Mouse (Mus musculus): ENCODE results near the gene Ankrd22.

The Ankrd22 gene

DNA sequence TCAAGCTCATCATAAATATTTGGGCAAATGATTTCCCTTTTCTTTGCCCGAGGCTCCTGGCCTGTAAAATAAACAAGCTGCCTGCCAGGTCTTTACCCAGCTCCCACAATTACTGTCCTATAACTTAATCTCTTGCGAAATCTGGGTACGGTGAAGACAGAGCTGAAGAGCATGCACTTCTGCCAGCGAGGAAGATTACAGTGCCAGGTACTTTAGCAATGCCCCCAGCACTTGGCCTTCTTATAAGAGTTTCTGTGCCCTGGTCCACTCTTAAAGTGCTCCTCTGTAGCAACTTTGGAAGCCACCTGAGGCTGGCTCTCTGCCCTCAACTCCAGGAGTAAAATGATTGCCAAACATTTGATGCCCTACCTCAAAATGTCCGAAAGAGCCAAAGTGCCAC is 70.5 kb downstream of the Ankrd22 start:
- DNase-seq (ENCODE audit: low spot score in 2 of 2) = no peak

DNA sequence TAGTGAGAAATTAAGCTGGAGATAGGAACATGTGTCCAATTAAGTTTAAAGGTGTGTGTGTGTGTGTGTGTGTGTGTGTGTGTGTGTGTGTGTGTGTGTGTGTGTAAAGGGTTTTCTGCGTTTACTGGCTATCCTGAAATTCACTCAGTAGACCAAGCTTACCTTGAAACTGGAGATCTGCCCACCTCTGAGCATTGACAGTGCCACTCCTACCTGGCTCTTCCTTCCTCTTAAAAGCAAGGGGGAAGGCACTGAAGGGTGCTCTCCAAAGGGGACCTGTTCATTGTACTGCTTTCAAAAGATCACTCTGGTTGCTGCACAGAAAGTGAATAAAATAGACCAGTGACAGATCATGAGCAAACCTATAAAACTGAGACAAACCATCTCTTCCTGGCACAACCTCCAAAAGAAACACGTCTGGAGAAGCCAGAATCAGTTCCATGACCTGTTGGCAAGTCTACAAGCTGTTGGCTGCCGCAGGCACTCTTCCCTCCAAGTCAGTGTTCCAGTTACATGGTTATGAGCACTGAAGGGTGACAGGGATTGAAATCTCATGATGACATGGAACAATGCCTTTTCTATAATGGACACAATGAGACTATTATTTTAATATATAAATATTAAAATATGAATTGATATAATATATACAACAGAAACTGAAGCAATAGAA is 76.7 kb downstream of the Ankrd22 start:
- DNase-seq (ENCODE audit: low spot score in 2 of 2) = no peak

DNA sequence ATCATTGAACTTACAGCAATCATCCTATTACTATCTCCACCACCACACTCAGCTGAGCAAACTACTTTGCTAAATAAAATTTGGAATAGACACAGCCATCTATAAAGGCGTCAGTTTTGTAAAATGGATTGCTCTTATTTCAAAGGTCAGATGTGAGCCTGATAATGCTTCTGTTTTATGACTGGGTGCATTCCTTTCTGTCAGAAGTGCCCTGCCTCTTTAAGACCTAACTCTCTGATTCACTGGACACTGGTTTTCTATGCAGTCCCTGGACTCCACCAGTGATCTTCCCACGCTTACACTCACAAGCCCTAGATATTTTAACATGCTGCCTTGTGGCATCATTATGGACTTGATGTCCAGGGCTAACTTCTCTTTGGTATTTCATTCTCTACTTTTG is 87.7 kb downstream of the Ankrd22 start:
- DNase-seq (ENCODE audit: low spot score in 2 of 2) = no peak

DNA sequence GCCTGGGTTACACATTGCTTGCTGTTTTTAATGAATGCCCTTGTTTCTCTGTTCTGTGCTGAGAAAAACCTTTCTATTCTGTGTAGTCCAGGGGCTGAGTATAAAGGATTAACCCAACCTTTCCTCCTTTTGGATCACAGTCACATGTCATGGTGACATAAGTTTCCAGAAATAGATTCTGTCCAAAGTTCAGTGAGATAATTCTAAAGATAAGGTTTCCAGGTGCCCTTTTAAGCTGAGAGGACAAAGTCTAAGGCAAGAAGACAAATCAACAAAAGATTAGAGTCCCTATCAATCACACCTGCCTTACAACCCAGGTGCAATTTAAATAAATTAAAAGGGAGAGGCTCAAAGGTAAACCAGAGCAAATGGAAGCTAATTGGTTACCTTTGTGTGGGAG is 91.6 kb downstream of the Ankrd22 start:
- no peak for DNase-seq (ENCODE audit: low spot score in 2 of 2)
